Mouse (Mus musculus): ENCODE measurements around the gene Olfr51. TPM values are rescaled to one million over a fixed set of nuclear protein-coding genes. Genes with fewer than 3 reads are reported as not detected.

Olfr51 gene
- not detected in 2 replicates for polyA plus RNA-seq (2012; rRNA removed; ENCODE audit: low replicate concordance)

DNA sequence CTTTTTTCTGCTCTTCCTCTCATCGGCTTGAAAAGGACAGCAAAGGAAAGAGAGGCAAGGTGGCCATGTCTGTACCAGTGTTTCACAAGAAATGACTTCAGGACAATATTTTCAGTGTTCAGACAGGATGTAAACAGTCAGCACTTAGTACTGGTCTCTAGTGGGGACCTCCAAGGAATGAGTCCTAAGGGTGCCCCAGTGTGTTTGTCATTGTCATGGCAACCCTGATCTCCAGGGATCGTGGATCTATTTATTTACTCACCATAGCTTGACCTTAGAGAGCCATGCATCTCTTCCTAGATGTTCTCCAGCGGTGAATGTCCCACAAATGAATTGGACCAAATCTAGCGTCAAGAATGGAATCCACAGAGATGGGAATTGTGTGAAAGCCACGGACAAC, at the start of gene Olfr51:
Gene Olfr51, plus strand, starts transcription at position 301 of the 400 bp plus-strand sequence.

DNA sequence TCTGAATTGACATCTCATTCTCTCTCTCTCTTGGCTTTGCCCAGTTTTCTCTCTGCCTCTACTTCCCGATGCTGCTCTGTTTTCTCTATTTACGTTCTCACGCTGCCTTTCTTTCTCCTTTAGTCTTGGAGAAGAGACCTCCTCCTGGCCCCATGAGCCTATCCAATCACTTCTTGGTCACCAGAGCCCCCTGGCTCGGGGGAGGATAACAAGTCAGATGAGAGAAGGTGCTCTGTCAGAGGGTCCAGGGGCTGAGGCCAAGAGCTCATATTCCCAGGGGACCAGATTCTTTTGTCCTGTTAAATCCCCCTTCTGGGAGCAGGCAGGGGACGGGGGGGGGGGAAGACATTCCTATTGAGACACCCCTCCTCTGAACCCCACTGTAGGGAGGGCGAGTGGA, 49.7 kb upstream of the Olfr51 start, which contains the start of gene Prop1:
Gene Prop1, minus strand, starts transcription at position 101 of the 400 bp plus-strand sequence.

GRCm38 (mm10) chr11:50966230-50966629, 37.2 kb upstream of the Olfr51 start, which contains the start of gene Olfr1378:
Gene Olfr1378, plus strand, starts transcription at chr11:50966530.

GRCm38 (mm10) chr11:50981667-50982066, 21.7 kb upstream of the Olfr51 start, which contains the start of gene Olfr1377:
Gene Olfr1377, plus strand, starts transcription at chr11:50981967.

DNA sequence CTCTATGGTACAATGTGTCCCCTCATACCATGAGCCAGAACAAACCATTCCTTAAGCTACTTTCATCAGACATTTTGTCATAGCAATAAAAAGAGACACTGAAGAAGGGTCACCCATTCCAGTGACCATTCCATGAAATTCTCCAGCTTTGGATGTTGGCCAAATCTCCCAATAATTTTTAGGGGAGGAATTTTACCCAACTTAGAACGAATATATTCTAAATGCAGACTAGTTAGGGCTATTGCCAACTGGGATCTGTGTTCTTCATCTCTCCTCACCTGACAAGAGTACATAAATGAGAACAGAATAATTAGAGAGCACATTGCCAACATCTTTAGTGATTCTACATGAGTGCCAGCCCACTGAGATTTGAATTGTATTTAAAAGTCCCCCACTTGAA, 10.5 kb downstream of the Olfr51 start, which contains the start of gene Olfr54:
Gene Olfr54, plus strand, starts transcription at position 301 of the 400 bp plus-strand sequence.

GRCm38 (mm10) chr11:51047809-51048208, 44.4 kb downstream of the Olfr51 start, which contains the start of gene Olfr1375:
Gene Olfr1375, plus strand, starts transcription at chr11:51048109.

GRCm38 (mm10) chr11:51059151-51059571, 55.8 kb downstream of the Olfr51 start, which contains the start of gene Zfp354a:
Gene Zfp354a, plus strand, starts transcription at chr11:51059257.

Other genes starting within 250 kb of the Olfr51 start
- 0.06 TPM in 2 replicates for gene Zfp354c, start 175.9 kb upstream of the Olfr51 start, polyA plus RNA-seq (2012; rRNA removed; ENCODE audit: low replicate concordance)
- gene Zfp879, start 162.0 kb upstream of the Olfr51 start, polyA plus RNA-seq (2012; rRNA removed; ENCODE audit: low replicate concordance): 0.04 TPM in 1 of 2 replicates, not detected in the other
- not detected in 2 replicates for gene Grm6, start 152.9 kb upstream of the Olfr51 start, polyA plus RNA-seq (2012; rRNA removed; ENCODE audit: low replicate concordance)
- gene Zfp454, start 115.9 kb upstream of the Olfr51 start, polyA plus RNA-seq (2012; rRNA removed; ENCODE audit: low replicate concordance): 0.21 TPM in 1 of 2 replicates, not detected in the other
- 0.12 and 0.19 TPM in 2 replicates for gene Zfp2, start 87.4 kb upstream of the Olfr51 start, polyA plus RNA-seq (2012; rRNA removed; ENCODE audit: low replicate concordance)
- not detected in 2 replicates for gene Zfp354b, start 72.0 kb upstream of the Olfr51 start, polyA plus RNA-seq (2012; rRNA removed; ENCODE audit: low replicate concordance)
- not detected in 2 replicates for gene 4933414I15Rik, start 59.8 kb upstream of the Olfr51 start, polyA plus RNA-seq (2012; rRNA removed; ENCODE audit: low replicate concordance)
- 0.15 TPM in 1 of 2 replicates, not detected in the other for gene Prop1, start 49.8 kb upstream of the Olfr51 start, polyA plus RNA-seq (2012; rRNA removed; ENCODE audit: low replicate concordance)
- not detected in 2 replicates for gene Olfr1378, start 37.1 kb upstream of the Olfr51 start, polyA plus RNA-seq (2012; rRNA removed; ENCODE audit: low replicate concordance)
- gene Olfr1377, start 21.6 kb upstream of the Olfr51 start, polyA plus RNA-seq (2012; rRNA removed; ENCODE audit: low replicate concordance): not detected in 2 replicates
- not detected in 2 replicates for gene Olfr54, start 10.6 kb downstream of the Olfr51 start, polyA plus RNA-seq (2012; rRNA removed; ENCODE audit: low replicate concordance)
- not detected in 2 replicates for gene Olfr1375, start 44.5 kb downstream of the Olfr51 start, polyA plus RNA-seq (2012; rRNA removed; ENCODE audit: low replicate concordance)
- gene Zfp354a, start 55.7 kb downstream of the Olfr51 start, polyA plus RNA-seq (2012; rRNA removed; ENCODE audit: low replicate concordance): 0.14 and 0.16 TPM in 2 replicates
- not detected in 2 replicates for gene Gm12569, start 216.9 kb downstream of the Olfr51 start, polyA plus RNA-seq (2012; rRNA removed; ENCODE audit: low replicate concordance)